Mouse (Mus musculus) bone marrow, adult 2 months (tissue): ENCODE data around the gene Atcay. TPM values are rescaled to one million over a fixed set of nuclear protein-coding genes. Genes with fewer than 3 reads are reported as not detected.
"Not testable (repeated sequence)": the region's sequence is repeated elsewhere in the genome, so short reads cannot be mapped to it uniquely, and the experiment has no call there.

Source experiments
- H3K27ac ChIP-seq: fragments of 200-500 bp; 2 replicates; pipeline ENCODE4 v1.5.1; 2012; ENCODE audit warnings: low read depth, mild to moderate bottlenecking, control low read depth, inconsistent platforms, low read length; ENCODE audit not compliant: control insufficient read depth, poor library complexity, insufficient read depth
- H3K4me1 ChIP-seq: fragments of 200-500 bp; 2 replicates; pipeline ENCODE4 v1.6.1; 2011; ENCODE audit warnings: low read length; ENCODE audit not compliant: control insufficient read depth, insufficient read depth
- H3K4me3 ChIP-seq: fragments of 200-500 bp; replicated peaks from 2 replicates; pipeline ENCODE3; 2011; ENCODE audit warnings: mild to moderate bottlenecking, low read depth, low read length, control low read depth; ENCODE audit not compliant: control insufficient read depth
- CTCF ChIP-seq: fragments of 200-500 bp; IDR thresholded peaks from 2 replicates; pipeline ENCODE4 v1.5.1; 2011; ENCODE audit warnings: low read length, control low read depth; ENCODE audit not compliant: control insufficient read depth, insufficient read depth
- POLR2A ChIP-seq: fragments of 200-500 bp; IDR thresholded peaks from 2 replicates; pipeline ENCODE4 v1.6.1; 2011; ENCODE audit warnings: low read depth, mild to moderate bottlenecking, control low read depth, low read length, borderline replicate concordance; ENCODE audit not compliant: control insufficient read depth
- WGBS: fragments of 180-500 bp; shearing (Covaris S2); methylation state at CpG from one replicate; pipeline ENCODE4 v1.1.7; 2018; 5-methylcytosine and 5-hydroxymethylcytosine counted together
- polyA plus RNA-seq: library from polyadenylated mRNA; stranded (reverse); fragments of >200 nt; gene quantifications from 2 replicates; pipeline ENCODE4 v1.2.4, GENCODE M21; 2011; ENCODE audit warnings: low replicate concordance; ENCODE audit not compliant: missing spikeins, insufficient read depth, insufficient read length

Atcay gene
- polyA plus RNA-seq, 1 experiment: not detected

- TF ChIP-seq POLR2A (no peak), CTCF (no peak)
- 83% methylated on average over 5 of the region's 5 CpGs for WGBS
- H3K4me1 ChIP-seq: peaks cover 2% of the 10 kb centered on the region; the same call in 1 of the 2 replicates
- H3K4me3 ChIP-seq: peak within 1 kb of the TSS; percentile 84
- peak within 1 kb of the TSS; percentile 82 for H3K27ac ChIP-seq
These were observed 46.8 kb downstream of the Atcay start, which contains the start of gene 4930442H23Rik for GRCm38 (mm10) chr10:81183805-81184204. TSS of gene 4930442H23Rik (minus strand) at chr10:81183849.

- TF ChIP-seq CTCF (no peak), POLR2A (peak; percentile 65; the same call in 1 of the 2 replicates)
- Histone ChIP-seq H3K27ac (peak within 1 kb of the TSS; percentile 82), H3K4me3 (peak within 1 kb of the TSS; percentile 84), H3K4me1 (peaks cover 4% of the 10 kb centered on the region; the same call in 1 of the 2 replicates)
- WGBS: 9% methylated on average over 53 of the region's 53 CpGs
These were observed 48.0 kb downstream of the Atcay start, which contains the start of gene Dapk3 for GRCm38 (mm10) chr10:81182336-81183333. TSS of gene Dapk3 (plus strand) at chr10:81183005.

GRCm38 (mm10) chr10:81181860-81182259, 48.8 kb downstream of the Atcay start:
- not testable (repeated sequence) for H3K4me1 ChIP-seq, H3K4me3 ChIP-seq, H3K27ac ChIP-seq
- 87% methylated on average over 12 of the region's 12 CpGs for WGBS

- H3K4me1 ChIP-seq: peaks cover 6% of the 10 kb centered on the region; the same call in 1 of the 2 replicates
- H3K4me3 ChIP-seq: no peak overlapping the region
- no peak for TF ChIP-seq POLR2A
- TF ChIP-seq CTCF: no peak
- 94% methylated on average over 13 of the region's 13 CpGs for WGBS
- H3K27ac ChIP-seq: no peak overlapping the region
These were observed 49.7 kb downstream of the Atcay start for GRCm38 (mm10) chr10:81180946-81181345.

- WGBS: 90% methylated on average over 32 of the region's 32 CpGs
- Histone ChIP-seq H3K4me1 (peaks cover 7% of the 10 kb centered on the region; the same call in 1 of the 2 replicates), H3K27ac (no peak overlapping the region), H3K4me3 (no peak overlapping the region)
- TF ChIP-seq CTCF (no peak), POLR2A (0 out of 2 replicates have a peak, but pooled peaks have one; percentile 5)
These were observed 50.9 kb downstream of the Atcay start for GRCm38 (mm10) chr10:81179451-81180342.

GRCm38 (mm10) chr10:81178927-81179326, 51.7 kb downstream of the Atcay start:
- no peak overlapping the region for H3K27ac ChIP-seq
- WGBS: 92% methylated on average over 11 of the region's 11 CpGs
- TF ChIP-seq CTCF (no peak), POLR2A (no peak)

DNA sequence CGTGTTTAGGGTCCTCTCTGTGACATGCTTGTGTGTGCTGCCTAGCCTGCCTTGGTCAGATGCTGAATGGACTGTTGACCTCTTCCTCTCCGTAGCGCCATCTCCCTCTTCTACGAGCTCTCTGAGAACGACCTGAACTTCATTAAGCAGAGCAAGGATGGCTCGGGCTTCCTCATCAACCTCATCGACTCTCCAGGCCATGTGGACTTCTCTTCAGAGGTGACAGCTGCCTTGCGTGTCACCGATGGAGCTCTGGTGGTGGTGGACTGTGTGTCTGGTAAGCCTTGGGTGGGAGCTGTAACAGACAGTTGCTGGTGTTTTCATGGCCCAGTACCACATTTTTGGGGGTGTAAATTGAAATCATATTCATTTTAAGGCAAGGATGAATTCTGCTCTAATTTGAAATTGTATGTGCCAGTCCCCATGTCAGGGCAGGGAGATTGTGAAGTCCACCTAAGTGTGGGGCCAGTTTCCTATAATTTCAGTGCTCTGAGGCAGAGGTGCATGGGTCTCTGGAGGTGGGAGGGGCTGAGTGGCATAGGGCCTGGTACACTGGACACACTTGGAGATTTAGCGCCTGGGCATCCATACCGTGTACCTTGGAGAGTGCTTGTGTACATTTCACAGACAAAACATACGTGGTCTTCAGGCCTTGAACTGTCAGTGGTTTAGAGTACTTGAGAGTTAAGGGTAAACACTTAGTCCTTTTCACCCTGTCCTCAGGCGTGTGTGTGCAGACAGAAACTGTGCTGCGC, 52.5 kb downstream of the Atcay start:
- Histone ChIP-seq H3K4me3 (peak overlapping the region; percentile 76), H3K4me1 (peaks cover 6% of the 10 kb centered on the region; the same call in 1 of the 2 replicates), H3K27ac (peak overlapping the region; percentile 87; the same call in 1 of the 2 replicates)
- TF ChIP-seq POLR2A: no peak
- no peak for TF ChIP-seq CTCF
- WGBS: 59% methylated on average over 14 of the region's 14 CpGs

More at GRCm38 (mm10) chr10:81178927-81179326, 51.7 kb downstream of the Atcay start:
- H3K4me1 ChIP-seq: peaks cover 7% of the 10 kb centered on the region; the same call in 1 of the 2 replicates
- no peak overlapping the region for H3K4me3 ChIP-seq
